Comparison of ENCODE assay signal across 8 mouse cellular contexts in genomic region chr3:40744836-40745660, GRCm38 (mm10). TPM values are rescaled to one million over a fixed set of nuclear protein-coding genes. Genes with fewer than 3 reads are reported as not detected.
DNase-seq lines count a peak whose midpoint lies in the region; ATAC-seq lines count a peak whose summit lies in the region.

No protein-coding gene starts in this region.

- peak overlapping the region; percentile 77 for H3K9ac ChIP-seq in hindbrain, embryonic 15.5 days

- no peaks in the 10 kb centered on the region for H3K36me3 ChIP-seq in hindbrain, embryonic 15.5 days

- peak overlapping the region; percentile 80 for H3K4me3 ChIP-seq in hindbrain, embryonic 15.5 days

- no peaks in the 10 kb centered on the region for H3K9me3 ChIP-seq in hindbrain, embryonic 15.5 days

- no peaks in the 10 kb centered on the region for H3K27me3 ChIP-seq in hindbrain, embryonic 15.5 days

- H3K27ac ChIP-seq in hindbrain, embryonic 15.5 days (replicated peaks): peak overlapping the region; percentile 94

- peak; percentile 57 for DNase-seq in WW6 (ENCODE audit: low read depth, low spot score)
- DNase-seq in cerebellum, postnatal 36 days: peak; percentile 90 to 95
- DNase-seq in frontal cortex, postnatal 36 days (ENCODE audit: low spot score in 2 of 2): peak; percentile 91 to 94
- peak; percentile 84 for DNase-seq in left cerebral cortex, adult 11 months (ENCODE audit: low spot score)
- DNase-seq in lung, postnatal 36 days: peak; percentile 92
- peak; percentile 96 for DNase-seq in retina, embryonic 14.5 days (ENCODE audit: low spot score)
- peak; percentile 96 for DNase-seq in thymus, postnatal 36 days

- peak; percentile 96 for ATAC-seq in hindbrain, embryonic 15.5 days (ENCODE audit: low FRiP score, low read depth)

- peak overlapping the region; percentile 75 for H3K4me2 ChIP-seq in hindbrain, embryonic 15.5 days

- H3K4me1 ChIP-seq in hindbrain, embryonic 15.5 days (replicated peaks): peaks cover 21% of the 10 kb centered on the region

- WGBS in hindbrain, embryonic 15.5 days: under 1% methylated on average over 63 of the region's 93 CpGs

RNA-seq across cellular contexts. Expression of gene Hspa4l, which starts 0.8 kb away (rescaled TPM):
- 50.1 and 56.5 TPM in 2 replicates for polyA plus RNA-seq in hindbrain, embryonic 15.5 days (2015; fragmentation: Nextera tagmentation; extraction: Ambion mirVana)

RNA-seq across cellular contexts. Expression of gene Slc25a31, which starts 36.4 kb away (rescaled TPM):
- polyA plus RNA-seq in hindbrain, embryonic 15.5 days (2015; fragmentation: Nextera tagmentation; extraction: Ambion mirVana): 0.55 and 0.58 TPM in 2 replicates

RNA-seq across cellular contexts. Expression of gene Plk4, which starts 54.8 kb away (rescaled TPM):
- polyA plus RNA-seq in hindbrain, embryonic 15.5 days (2015; fragmentation: Nextera tagmentation; extraction: Ambion mirVana): 17.4 and 18.3 TPM in 2 replicates

Comparison
In these comparisons a context has a peak if more than half of its experiments do, and no peak if none do; other contexts are left out.
1. Peak in every context shown above with its lines: DNase-seq, ATAC-seq, H3K4me3 ChIP-seq and H3K27ac ChIP-seq.